Mouse (Mus musculus) embryonic fibroblast, embryonic 13.5 days (primary cell): ENCODE data around the gene Igf2r.

ENCODE experiments used
- CTCF ChIP-seq: IDR thresholded peaks from 2 replicates; pipeline ENCODE4 v1.5.1; 2011; ENCODE audit warnings: mild to moderate bottlenecking, control low read depth, low read length, moderate library complexity, borderline replicate concordance; ENCODE audit not compliant: insufficient read depth
- POLR2A ChIP-seq: IDR thresholded peaks from 2 replicates; pipeline ENCODE4 v1.6.1; 2011; ENCODE audit warnings: low read depth, mild to moderate bottlenecking, control low read depth, low read length, moderate library complexity

- TF ChIP-seq CTCF (no peak), POLR2A (no peak)
Measured at GRCm38 (mm10) chr17:12691899-12692298, 77.6 kb downstream of the Igf2r start.
